Mouse (Mus musculus): ENCODE results near the gene Egr4. TPM values are rescaled to one million over a fixed set of nuclear protein-coding genes. Genes with fewer than 3 reads are reported as not detected.

The Egr4 gene
- total RNA-seq (2023) = not detected

GRCm38 (mm10) chr6:85513531-85513910 lies at the start of gene Egr4:
Gene Egr4, minus strand, starts transcription at chr6:85513589.

DNA sequence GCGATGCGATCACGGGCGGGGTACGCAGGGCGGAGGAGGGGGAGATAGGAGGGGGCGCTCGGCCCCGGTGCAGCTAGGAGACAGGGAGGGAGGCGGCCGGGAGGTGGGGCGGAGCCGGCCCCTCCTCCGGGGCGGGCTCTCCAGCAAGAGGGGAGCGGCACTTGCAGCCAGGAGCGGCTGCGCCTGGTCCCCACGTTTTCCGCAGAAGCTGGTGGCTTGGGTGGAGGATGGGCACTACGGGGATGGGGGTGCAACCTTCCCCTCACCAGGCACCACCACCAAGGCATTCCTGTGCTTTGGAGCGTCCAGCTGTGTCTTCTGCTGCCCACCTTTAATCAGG lies 10.5 kb downstream of the Egr4 start, which contains the start of gene Fbxo41:
Gene Fbxo41, minus strand, starts transcription at position 84 of the 340 bp plus-strand sequence.

Other genes starting within 250 kb of the Egr4 start
- gene Sfxn5, start 180.2 kb downstream of the Egr4 start, total RNA-seq (2023) = 10 to 100 TPM; 10.8 to 12.4 TPM
- gene Rab11fip5, start 139.0 kb downstream of the Egr4 start, total RNA-seq (2023) = 10 to 100 TPM; 19.4 to 21.2 TPM
- not detected for gene Noto, start 89.7 kb downstream of the Egr4 start, total RNA-seq (2023)
- 10 to 100 TPM; 19.6 to 22.5 TPM for gene Smyd5, start 81.6 kb downstream of the Egr4 start, total RNA-seq (2023)
- 100 to 1,000 TPM in 1 of 2 experiments, 10 to 100 TPM in 1; 98.0 to 105 TPM for gene Cct7, start 62.1 kb downstream of the Egr4 start, total RNA-seq (2023)
- gene Pradc1, start 61.6 kb downstream of the Egr4 start, total RNA-seq (2023) = 1 to 10 TPM; 8.2 to 9.5 TPM
- not detected for gene Fbxo41, start 10.6 kb downstream of the Egr4 start, total RNA-seq (2023)
- 1 to 10 TPM; 3.2 to 4.6 TPM for gene Alms1, start 73.9 kb upstream of the Egr4 start, total RNA-seq (2023)
- not detected for gene Nat8f7, start 199.6 kb upstream of the Egr4 start, total RNA-seq (2023)

Data from monocyte, adult 59 days (primary cell).